Mouse (Mus musculus): ENCODE data around the gene Rpl15. TPM values are rescaled to one million over a fixed set of nuclear protein-coding genes. Genes with fewer than 3 reads are reported as not detected.
"Not testable (repeated sequence)": the region's sequence is repeated elsewhere in the genome, so short reads cannot be mapped to it uniquely, and the experiment has no call there.

The Rpl15 gene
- polyA plus RNA-seq, 1 experiment from 2014 or later: 396 TPM

- H3K27me3 ChIP-seq (replicated peaks; ENCODE audit: control insufficient read depth, insufficient read depth, low read length): no peaks in the 10 kb centered on the region
- H3K4me2 ChIP-seq (ENCODE audit: low read depth, low read length): no peak overlapping the region
- no peak overlapping the region for H3K4me3 ChIP-seq (ENCODE audit: low read length)
- WGBS: 54% methylated on average over 4 of the region's 4 CpGs
- H3K27ac ChIP-seq (ENCODE audit: low read length): no peak overlapping the region
- no peak overlapping the region for H3K9ac ChIP-seq (ENCODE audit: low read depth, low read length)
- H3K4me1 ChIP-seq (ENCODE audit: control insufficient read depth, insufficient read depth, low read length): no peaks in the 10 kb centered on the region
- ATAC-seq: no peak
- peaks cover 3% of the 10 kb centered on the region; the same call in 1 of the 2 replicates for H3K36me3 ChIP-seq (ENCODE audit: control insufficient read depth, insufficient read depth, low read length)
- H3K9me3 ChIP-seq (ENCODE audit: control insufficient read depth, low read length): no peaks in the 10 kb centered on the region
Observed at GRCm38 (mm10) chr14:18263427-18263826, 7.8 kb downstream of the Rpl15 start.

- no peak for ATAC-seq
- H3K27ac ChIP-seq (ENCODE audit: low read length): no peak overlapping the region
- H3K4me2 ChIP-seq (ENCODE audit: low read depth, low read length): no peak overlapping the region
- 84% methylated on average over 3 of the region's 3 CpGs for WGBS
- H3K9me3 ChIP-seq (ENCODE audit: control insufficient read depth, low read length): no peaks in the 10 kb centered on the region
- H3K27me3 ChIP-seq (replicated peaks; ENCODE audit: control insufficient read depth, insufficient read depth, low read length): no peaks in the 10 kb centered on the region
- H3K9ac ChIP-seq (ENCODE audit: low read depth, low read length): no peak overlapping the region
- H3K4me3 ChIP-seq (ENCODE audit: low read length): no peak overlapping the region
- no peaks in the 10 kb centered on the region for H3K4me1 ChIP-seq (ENCODE audit: control insufficient read depth, insufficient read depth, low read length)
- no peaks in the 10 kb centered on the region for H3K36me3 ChIP-seq (ENCODE audit: control insufficient read depth, insufficient read depth, low read length)
Observed at GRCm38 (mm10) chr14:18261203-18261602, 10.0 kb downstream of the Rpl15 start.

- Histone ChIP-seq H3K36me3 (ENCODE audit: control insufficient read depth, insufficient read depth, low read length) (no peaks in the 10 kb centered on the region), H3K4me1 (ENCODE audit: control insufficient read depth, insufficient read depth, low read length) (no peaks in the 10 kb centered on the region), H3K27me3 (replicated peaks; ENCODE audit: control insufficient read depth, insufficient read depth, low read length) (no peaks in the 10 kb centered on the region), H3K9me3 (ENCODE audit: control insufficient read depth, low read length) (no peaks in the 10 kb centered on the region), H3K4me3 (ENCODE audit: low read length) (no peak overlapping the region), H3K9ac (ENCODE audit: low read depth, low read length) (no peak overlapping the region), H3K4me2 (ENCODE audit: low read depth, low read length) (no peak overlapping the region), H3K27ac (ENCODE audit: low read length) (no peak overlapping the region)
- 83% methylated on average over 21 of the region's 21 CpGs for WGBS
- ATAC-seq: no peak
Observed at GRCm38 (mm10) chr14:18242638-18243130, 28.5 kb downstream of the Rpl15 start.

DNA sequence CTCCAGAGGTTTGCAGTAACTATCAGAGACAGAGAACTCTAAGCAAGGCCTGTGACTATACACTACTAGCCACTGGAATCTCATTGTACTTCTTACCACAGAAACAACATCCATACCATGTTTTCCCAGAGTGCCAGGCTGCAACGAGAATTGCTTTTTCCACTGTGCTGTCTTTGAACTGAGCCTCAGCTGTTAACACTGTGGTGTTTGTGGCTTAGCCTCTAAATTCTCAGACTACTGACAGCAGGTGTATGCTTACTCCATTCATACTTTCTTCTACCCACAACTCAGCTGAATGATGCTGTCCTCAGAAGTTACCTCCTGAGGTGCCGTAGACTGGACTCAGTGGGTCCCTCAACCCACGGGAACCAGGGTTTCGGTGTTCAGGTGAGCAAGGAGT, 29.4 kb downstream of the Rpl15 start:
- H3K27me3 ChIP-seq (replicated peaks; ENCODE audit: control insufficient read depth, insufficient read depth, low read length): no peaks in the 10 kb centered on the region
- H3K9me3 ChIP-seq (ENCODE audit: control insufficient read depth, low read length): no peaks in the 10 kb centered on the region
- H3K27ac ChIP-seq (ENCODE audit: low read length): no peak overlapping the region
- WGBS: 86% methylated on average over 4 of the region's 4 CpGs
- H3K4me2 ChIP-seq (ENCODE audit: low read depth, low read length): no peak overlapping the region
- H3K9ac ChIP-seq (ENCODE audit: low read depth, low read length): no peak overlapping the region
- H3K4me3 ChIP-seq (ENCODE audit: low read length): no peak overlapping the region
- H3K4me1 ChIP-seq (ENCODE audit: control insufficient read depth, insufficient read depth, low read length): peaks cover 5% of the 10 kb centered on the region; the same call in 1 of the 2 replicates
- no peak for ATAC-seq
- H3K36me3 ChIP-seq (ENCODE audit: control insufficient read depth, insufficient read depth, low read length): no peaks in the 10 kb centered on the region

GRCm38 (mm10) chr14:18240132-18240531, 31.1 kb downstream of the Rpl15 start:
- 67% methylated on average over 7 of the region's 7 CpGs for WGBS
- no peaks in the 10 kb centered on the region for H3K9me3 ChIP-seq (ENCODE audit: control insufficient read depth, low read length)
- H3K4me1 ChIP-seq (ENCODE audit: control insufficient read depth, insufficient read depth, low read length): peaks cover 5% of the 10 kb centered on the region; the same call in 1 of the 2 replicates
- H3K27me3 ChIP-seq (replicated peaks; ENCODE audit: control insufficient read depth, insufficient read depth, low read length): no peaks in the 10 kb centered on the region
- ATAC-seq: no peak
- H3K4me2 ChIP-seq (ENCODE audit: low read depth, low read length): no peak overlapping the region
- H3K9ac ChIP-seq (ENCODE audit: low read depth, low read length): no peak overlapping the region
- no peak overlapping the region for H3K27ac ChIP-seq (ENCODE audit: low read length)
- H3K36me3 ChIP-seq (ENCODE audit: control insufficient read depth, insufficient read depth, low read length): no peaks in the 10 kb centered on the region
- H3K4me3 ChIP-seq (ENCODE audit: low read length): no peak overlapping the region

DNA sequence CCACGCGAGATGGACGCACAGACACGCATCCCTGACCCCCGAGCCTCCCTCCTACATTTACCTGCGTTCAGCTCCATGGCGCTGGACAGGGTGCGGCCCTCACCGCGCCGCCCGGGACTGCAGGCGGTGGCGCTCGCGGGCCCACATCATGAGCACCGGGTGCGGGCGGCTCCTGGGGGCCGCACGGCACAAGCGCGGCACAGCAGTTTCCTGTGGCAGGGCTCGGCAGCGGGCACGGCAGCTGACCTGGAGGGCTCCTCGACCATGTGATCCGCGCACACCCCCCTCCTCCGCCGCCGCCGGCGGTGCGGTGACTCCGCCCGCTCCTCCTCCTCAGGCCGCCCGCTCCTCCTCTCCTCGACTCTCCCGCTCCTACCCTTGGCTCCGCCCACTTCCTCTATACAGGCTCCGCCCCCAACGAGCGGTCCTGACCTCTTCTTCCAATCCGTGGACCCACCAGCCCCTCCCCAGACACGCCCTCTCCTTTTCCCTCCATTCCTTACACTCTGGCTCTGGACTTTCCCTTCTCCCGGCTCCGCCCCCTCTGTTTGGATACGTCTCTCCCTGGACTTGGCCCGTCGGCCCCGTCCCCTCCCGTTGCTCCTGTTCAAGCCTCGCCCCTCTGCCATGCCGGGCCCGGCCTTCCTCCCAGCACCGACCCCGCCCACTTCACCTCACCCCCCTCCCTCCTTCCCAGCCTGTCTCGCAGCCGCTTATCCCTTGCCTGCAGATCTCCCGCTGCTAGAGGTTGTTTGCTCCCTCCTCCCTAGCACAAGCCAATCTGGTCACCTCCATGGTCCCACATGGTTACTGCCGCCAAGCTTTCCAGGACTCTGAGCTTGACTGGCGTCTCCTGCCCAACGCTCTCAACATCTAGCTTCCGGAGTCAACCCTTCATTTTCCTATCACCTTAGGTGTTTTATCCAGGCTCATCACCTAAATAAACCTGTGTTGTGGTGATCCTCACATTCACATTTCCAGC, 32.1 kb downstream of the Rpl15 start, which contains the start of gene Nr1d2:
TSS of gene Nr1d2 (minus strand) at position 378 of the 982 bp plus-strand sequence.
- no peaks in the 10 kb centered on the region for H3K36me3 ChIP-seq (ENCODE audit: control insufficient read depth, insufficient read depth, low read length)
- no peaks in the 10 kb centered on the region for H3K9me3 ChIP-seq (ENCODE audit: control insufficient read depth, low read length)
- peaks cover 5% of the 10 kb centered on the region; the same call in 1 of the 2 replicates for H3K4me1 ChIP-seq (ENCODE audit: control insufficient read depth, insufficient read depth, low read length)
- WGBS: under 1% methylated on average over 51 of the region's 66 CpGs
- H3K4me2 ChIP-seq (ENCODE audit: low read depth, low read length): peak within 1 kb of the TSS; percentile 81
- H3K4me3 ChIP-seq (ENCODE audit: low read length): peak within 1 kb of the TSS; percentile 79
- no peaks in the 10 kb centered on the region for H3K27me3 ChIP-seq (replicated peaks; ENCODE audit: control insufficient read depth, insufficient read depth, low read length)
- peak within 1 kb of the TSS; percentile 77 for H3K27ac ChIP-seq (ENCODE audit: low read length)
- H3K9ac ChIP-seq (ENCODE audit: low read depth, low read length): peak within 1 kb of the TSS; percentile 76
- peak; percentile 93 for ATAC-seq

DNA sequence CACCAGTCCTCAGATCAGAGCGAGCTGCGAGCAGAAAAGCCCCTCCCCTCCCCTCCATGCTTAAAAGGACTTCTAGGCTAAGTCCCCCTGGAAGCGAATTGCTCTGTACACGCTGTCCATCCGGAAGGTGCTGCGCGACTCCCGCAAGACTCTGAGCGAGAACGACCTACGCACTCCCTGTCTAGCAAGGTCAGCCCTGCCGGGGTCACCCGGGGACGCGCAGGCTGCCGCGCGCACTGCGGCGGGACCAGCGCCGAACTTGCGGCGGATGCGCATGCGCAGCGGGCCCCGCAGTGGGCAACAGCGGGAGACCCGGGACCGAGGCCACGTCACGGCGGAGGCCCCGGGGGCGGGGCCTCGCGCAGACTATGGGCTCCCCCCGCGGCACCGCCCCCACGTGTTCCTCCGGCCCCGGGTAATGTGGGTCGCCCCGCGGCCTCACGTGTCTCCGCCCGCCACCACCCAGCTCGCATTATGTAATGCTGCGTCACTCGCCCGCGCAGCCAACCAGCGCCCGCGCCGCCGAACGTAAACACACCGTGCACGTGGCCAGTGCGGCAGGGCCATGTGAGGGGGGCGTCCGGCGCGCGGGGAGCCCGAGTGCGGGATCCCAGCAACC, 33.0 kb downstream of the Rpl15 start:
- H3K4me3 ChIP-seq (ENCODE audit: low read length): peak overlapping the region; percentile 79
- H3K9me3 ChIP-seq (ENCODE audit: control insufficient read depth, low read length): no peaks in the 10 kb centered on the region
- H3K9ac ChIP-seq (ENCODE audit: low read depth, low read length): peak overlapping the region; percentile 76
- H3K27ac ChIP-seq (ENCODE audit: low read length): peak overlapping the region; percentile 77
- H3K36me3 ChIP-seq (ENCODE audit: control insufficient read depth, insufficient read depth, low read length): no peaks in the 10 kb centered on the region
- peak overlapping the region; percentile 81 for H3K4me2 ChIP-seq (ENCODE audit: low read depth, low read length)
- peaks cover 5% of the 10 kb centered on the region; the same call in 1 of the 2 replicates for H3K4me1 ChIP-seq (ENCODE audit: control insufficient read depth, insufficient read depth, low read length)
- peak; percentile 89 for ATAC-seq
- no peaks in the 10 kb centered on the region for H3K27me3 ChIP-seq (replicated peaks; ENCODE audit: control insufficient read depth, insufficient read depth, low read length)
- under 1% methylated on average over 66 of the region's 71 CpGs for WGBS

- Histone ChIP-seq H3K9me3 (ENCODE audit: control insufficient read depth, low read length) (no peaks in the 10 kb centered on the region), H3K36me3 (ENCODE audit: control insufficient read depth, insufficient read depth, low read length) (no peaks in the 10 kb centered on the region), H3K9ac (ENCODE audit: low read depth, low read length) (no peak overlapping the region), H3K4me1 (ENCODE audit: control insufficient read depth, insufficient read depth, low read length) (peaks cover 5% of the 10 kb centered on the region; the same call in 1 of the 2 replicates), H3K4me3 (ENCODE audit: low read length) (no peak overlapping the region), H3K4me2 (ENCODE audit: low read depth, low read length) (no peak overlapping the region), H3K27ac (ENCODE audit: low read length) (no peak overlapping the region), H3K27me3 (replicated peaks; ENCODE audit: control insufficient read depth, insufficient read depth, low read length) (no peaks in the 10 kb centered on the region)
- 64% methylated on average over 4 of the region's 4 CpGs for WGBS
- no peak for ATAC-seq
Observed at GRCm38 (mm10) chr14:18237381-18237780, 33.8 kb downstream of the Rpl15 start.

GRCm38 (mm10) chr14:18236496-18237235, 34.5 kb downstream of the Rpl15 start:
- H3K4me3 ChIP-seq (ENCODE audit: low read length); H3K9ac ChIP-seq (ENCODE audit: low read depth, low read length); H3K27me3 ChIP-seq (replicated peaks; ENCODE audit: control insufficient read depth, insufficient read depth, low read length); H3K27ac ChIP-seq (ENCODE audit: low read length); H3K4me1 ChIP-seq (ENCODE audit: control insufficient read depth, insufficient read depth, low read length); H3K4me2 ChIP-seq (ENCODE audit: low read depth, low read length); H3K9me3 ChIP-seq (ENCODE audit: control insufficient read depth, low read length); ATAC-seq; H3K36me3 ChIP-seq (ENCODE audit: control insufficient read depth, insufficient read depth, low read length): not testable (repeated sequence)
- 60% methylated on average over 2 of the region's 2 CpGs for WGBS
